Mouse (Mus musculus): Measurements from ENCODE around the gene Stat5a. TPM values are rescaled to one million over a fixed set of nuclear protein-coding genes. Genes with fewer than 3 reads are reported as not detected.

Stat5a gene
- polyA plus RNA-seq, 3 experiments from 2014 or later, result 31.2 to 34.1 (median 31.3) TPM

- no peak for ATAC-seq
Measured at GRCm38 (mm10) chr11:100838894-100839293, 20.3 kb upstream of the Stat5a start.

DNA sequence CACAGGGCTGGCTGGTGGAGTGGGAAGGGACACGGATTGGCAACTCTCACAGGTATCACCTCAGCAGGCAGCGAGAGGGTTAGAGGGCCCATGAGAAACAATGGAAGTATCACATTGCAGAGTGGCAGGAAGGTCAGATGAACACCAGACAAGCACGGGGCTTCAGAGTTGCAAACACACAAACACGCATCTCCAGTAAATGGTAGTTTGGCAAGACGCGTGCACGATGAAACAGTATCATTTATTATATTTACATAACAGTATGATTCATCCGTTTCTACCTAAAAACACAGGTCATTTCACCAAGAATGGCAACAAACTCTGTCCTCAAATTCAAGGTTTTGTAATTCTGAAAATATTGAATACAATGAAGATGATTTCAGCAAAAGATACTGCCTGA, 19.6 kb upstream of the Stat5a start:
- ATAC-seq, result no peak

- ATAC-seq, result no peak
Measured at GRCm38 (mm10) chr11:100840866-100841265, 18.3 kb upstream of the Stat5a start.

GRCm38 (mm10) chr11:100842025-100842424, 17.1 kb upstream of the Stat5a start:
- peak; percentile 62 for ATAC-seq

- no peak for ATAC-seq
Measured at GRCm38 (mm10) chr11:100843070-100843669, 16.0 kb upstream of the Stat5a start.

GRCm38 (mm10) chr11:100844121-100844520, 15.0 kb upstream of the Stat5a start:
- ATAC-seq, result no peak

DNA sequence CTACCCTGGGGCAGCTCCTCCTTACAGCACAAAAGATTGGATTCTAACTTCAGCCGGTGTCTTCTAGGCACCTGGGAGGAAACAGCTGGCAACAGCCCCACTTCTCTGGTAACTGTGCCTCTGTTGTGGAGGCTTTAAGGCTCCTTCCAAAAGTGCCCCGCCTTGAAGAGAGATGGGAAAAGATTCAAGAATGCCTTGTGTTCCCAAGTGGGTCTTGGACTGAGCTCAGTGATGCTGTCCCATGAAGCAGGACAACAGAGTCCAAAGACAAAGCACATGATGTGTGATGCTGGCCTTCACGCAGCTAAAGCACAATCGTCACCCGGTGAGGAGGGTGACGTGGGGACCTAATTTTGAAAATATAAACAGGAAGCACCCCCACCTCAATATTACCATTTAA, 13.4 kb upstream of the Stat5a start:
- ATAC-seq, result peak; percentile 49

- ATAC-seq, result no peak
Measured at GRCm38 (mm10) chr11:100847572-100847971, 11.6 kb upstream of the Stat5a start.

- peak; percentile 52 for ATAC-seq
Measured at GRCm38 (mm10) chr11:100848080-100848479, 11.1 kb upstream of the Stat5a start.

DNA sequence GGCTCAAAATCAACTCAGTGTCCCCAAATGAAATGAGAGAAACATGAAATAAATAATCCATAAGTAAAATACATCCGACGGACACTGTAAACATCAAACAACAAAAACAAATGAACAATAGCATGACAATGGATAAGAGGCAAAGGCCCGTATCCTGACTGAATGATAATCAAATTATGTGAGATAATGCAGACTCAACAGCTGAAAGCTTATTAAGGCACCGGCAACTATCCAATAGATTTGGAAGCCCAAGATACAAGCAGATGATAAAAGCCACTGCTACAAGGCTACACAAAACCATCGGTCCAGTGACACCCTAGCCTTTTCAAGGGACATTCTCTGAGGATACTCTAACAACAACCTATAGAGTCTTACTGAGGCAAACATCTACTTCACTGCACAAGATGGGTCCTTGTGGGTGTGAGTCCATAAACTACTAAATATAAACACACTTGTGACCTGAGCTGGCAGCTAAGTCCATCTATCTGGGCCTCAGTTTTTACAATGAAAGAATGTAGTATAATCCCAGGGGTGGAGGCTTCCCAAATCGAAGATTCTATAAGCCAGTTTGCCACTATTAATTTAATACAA, 10.3 kb upstream of the Stat5a start:
- no peak for ATAC-seq

DNA sequence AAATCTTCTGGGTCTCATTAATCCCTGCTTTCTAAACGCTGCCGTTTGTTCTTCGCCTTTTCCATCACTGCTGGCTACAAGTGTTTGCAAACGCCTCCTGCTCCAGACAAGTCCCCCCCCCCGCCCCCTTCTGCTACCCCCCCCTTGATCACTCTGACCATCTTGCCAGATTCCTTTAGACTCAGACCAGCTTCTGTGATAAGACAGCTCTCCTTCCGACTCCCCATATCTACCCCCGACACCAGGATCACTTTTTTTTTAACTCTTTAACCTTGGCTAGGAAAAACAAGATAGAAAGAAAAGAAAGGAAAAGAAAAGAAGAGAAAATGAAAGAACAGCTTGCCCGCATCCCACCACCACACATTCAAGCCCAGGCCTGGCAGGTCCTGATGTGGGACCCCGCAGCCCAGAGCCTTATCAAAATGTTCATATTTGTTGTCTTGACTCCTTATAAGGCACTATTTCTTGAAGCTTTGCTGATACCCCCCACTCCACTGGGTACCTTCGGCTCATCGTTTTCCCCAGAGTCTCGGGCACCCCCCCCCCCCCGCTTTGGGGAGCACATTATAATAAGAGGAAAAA, 9.6 kb upstream of the Stat5a start:
- no peak for ATAC-seq

- peak; percentile 40 for ATAC-seq
Measured at GRCm38 (mm10) chr11:100850038-100850777, 8.9 kb upstream of the Stat5a start, which contains the start of gene Stat5b. Gene Stat5b, minus strand, starts transcription at chr11:100850724.

DNA sequence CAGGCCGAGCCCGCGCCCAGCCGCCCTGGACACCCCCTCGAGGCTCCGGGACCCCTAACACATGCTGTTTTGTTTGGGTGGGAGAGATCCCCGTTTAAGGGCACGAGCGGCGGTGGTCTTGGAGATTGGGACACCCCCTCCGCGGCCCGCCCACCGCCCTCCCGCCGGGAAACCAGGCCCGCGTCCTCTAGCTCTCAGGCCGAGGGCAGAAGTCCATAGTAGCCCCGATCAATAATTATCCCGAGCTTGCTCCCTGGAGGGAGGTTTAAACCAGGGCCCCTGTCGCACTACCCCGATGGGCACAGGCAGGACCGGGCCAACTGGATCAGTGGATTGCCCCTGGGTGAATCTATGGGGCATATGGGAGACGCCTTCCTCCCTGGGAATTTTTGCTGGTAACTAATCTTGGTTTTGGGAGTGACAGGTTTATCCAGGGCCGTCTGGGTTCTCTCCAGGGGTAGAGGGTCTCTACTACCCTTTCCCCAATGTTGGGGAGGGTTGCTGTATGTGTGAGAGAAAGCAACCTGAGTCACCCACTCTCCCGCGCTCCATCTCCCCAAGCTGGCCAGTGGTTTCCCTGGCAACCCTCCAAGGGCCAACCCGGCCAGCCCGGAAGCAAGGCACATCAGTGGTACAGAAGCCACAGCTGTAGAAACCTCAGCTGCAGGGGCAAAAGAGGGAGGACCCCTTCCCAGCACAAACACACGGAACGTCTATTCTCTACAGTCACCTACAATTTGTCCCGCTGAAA, 8.2 kb upstream of the Stat5a start:
- ATAC-seq, result no peak

DNA sequence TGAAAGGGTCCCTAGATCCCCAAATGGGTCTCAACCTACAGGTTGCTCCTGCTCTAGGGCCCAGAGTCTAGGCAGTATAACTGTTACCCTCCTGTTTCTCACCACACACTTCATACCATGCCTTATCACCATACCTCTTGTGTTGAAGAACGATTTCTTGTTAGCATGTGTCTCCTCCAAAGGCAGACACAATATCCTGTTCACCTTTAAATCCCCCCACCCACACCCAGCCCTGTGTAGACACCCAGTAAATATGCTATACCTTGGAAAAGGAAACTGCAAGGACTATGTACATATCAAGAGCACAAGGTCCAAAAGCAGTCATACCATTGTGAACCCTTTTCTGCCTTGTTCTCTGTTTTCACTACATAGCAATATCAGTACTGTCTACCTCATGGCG, 7.1 kb upstream of the Stat5a start:
- no peak for ATAC-seq

- no peak for ATAC-seq
Measured at GRCm38 (mm10) chr11:100853018-100853417, 6.1 kb upstream of the Stat5a start.

DNA sequence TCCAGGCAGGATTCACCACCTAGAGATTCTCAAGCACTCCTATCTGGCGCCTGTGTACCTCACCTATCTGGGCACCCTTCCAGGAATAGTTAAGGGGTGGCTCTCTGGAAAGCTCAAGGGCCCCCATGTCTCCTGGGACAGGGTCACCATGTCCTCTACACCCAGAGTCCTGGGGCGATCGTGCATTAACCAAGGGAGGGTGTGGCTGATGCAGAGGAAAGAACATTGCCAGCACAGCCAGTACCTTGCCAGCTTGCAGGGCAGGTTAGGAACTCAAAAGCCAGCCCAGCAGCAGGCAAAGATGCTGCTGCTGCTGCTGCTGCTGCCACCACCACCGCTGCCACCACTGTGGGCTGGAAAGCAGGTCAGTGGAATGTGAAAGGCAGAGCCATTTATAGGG, 4.9 kb upstream of the Stat5a start:
- ATAC-seq, result no peak

GRCm38 (mm10) chr11:100855178-100855577, 4.0 kb upstream of the Stat5a start:
- no peak for ATAC-seq

- ATAC-seq, result no peak
Measured at GRCm38 (mm10) chr11:100857960-100858359, 1.2 kb upstream of the Stat5a start.

- no peak for ATAC-seq
Measured at GRCm38 (mm10) chr11:100859579-100860075, 476 bp downstream of the Stat5a start.

DNA sequence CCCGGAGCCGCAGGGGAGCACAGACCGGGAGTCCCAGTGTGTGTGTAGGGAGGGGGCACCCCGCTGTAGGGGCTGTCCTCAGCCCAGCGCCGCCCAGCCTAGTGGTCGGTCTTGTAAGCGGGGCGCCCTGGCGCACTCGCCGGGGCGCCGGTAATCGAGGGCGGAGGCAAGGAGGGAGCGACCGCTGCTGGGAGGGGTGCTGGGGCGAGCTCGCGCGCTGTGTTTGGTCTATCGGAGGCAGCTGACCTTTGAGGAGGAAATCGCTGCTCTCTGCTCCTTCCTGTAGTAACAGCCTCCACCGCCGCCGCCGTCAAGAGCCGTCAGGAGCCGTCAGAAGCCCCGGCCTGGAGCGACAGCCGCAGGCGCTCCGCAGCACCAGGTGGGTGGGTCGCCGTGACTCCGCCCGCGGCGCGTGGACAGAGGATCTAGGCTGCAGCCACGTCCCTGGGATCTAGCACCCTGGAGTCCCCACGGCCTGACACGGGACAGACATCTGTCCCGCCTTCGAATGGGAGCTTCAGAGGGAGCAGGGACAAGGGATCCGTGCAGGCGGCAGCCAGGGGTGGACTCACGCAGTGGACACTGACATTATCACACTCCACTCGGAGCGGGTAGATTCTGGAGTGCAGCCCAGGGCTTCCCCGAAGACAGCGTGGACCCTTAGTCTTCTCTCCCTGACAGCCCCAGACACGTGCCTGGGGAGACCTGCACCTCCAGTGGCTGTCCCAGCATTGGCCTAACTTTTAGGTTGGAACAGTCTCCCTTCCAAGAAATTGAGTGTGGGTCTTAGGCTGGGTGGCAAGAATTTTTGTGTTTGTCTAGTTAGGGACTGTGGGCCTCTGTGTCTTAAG, 1.3 kb downstream of the Stat5a start:
- peak; percentile 97 for ATAC-seq

DNA sequence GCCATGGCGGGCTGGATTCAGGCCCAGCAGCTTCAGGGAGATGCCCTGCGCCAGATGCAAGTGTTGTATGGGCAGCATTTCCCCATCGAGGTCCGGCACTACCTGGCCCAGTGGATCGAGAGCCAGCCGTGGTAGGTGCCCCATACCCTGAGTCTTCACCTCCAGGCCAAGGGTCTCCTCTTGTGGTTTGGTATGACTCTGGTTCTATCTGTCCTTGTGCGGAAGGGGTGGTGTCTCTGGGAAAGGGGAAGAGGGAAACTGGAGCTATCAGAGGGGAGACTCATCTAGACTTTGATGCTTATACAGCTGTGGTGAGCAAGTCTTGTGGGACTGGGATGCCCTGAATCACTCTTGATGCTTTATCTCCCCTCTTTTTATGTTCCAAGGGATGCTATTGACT, 2.2 kb downstream of the Stat5a start:
- ATAC-seq, result no peak

- ATAC-seq, result no peak
Measured at GRCm38 (mm10) chr11:100861836-100862235, 2.7 kb downstream of the Stat5a start.
